Mouse (Mus musculus): Measurements from ENCODE around the gene Ctsd. TPM values are rescaled to one million over a fixed set of nuclear protein-coding genes. Genes with fewer than 3 reads are reported as not detected.
"Not testable (repeated sequence)": the region's sequence is repeated elsewhere in the genome, so short reads cannot be mapped to it uniquely, and the experiment has no call there.

Ctsd gene
- total RNA-seq, 2 experiments from 2014 or later = 244 to 255 TPM

GRCm38 (mm10) chr7:142405134-142405533 lies 17.3 kb upstream of the Ctsd start:
- DNase-seq (ENCODE audit: extremely low spot score in 1 of 2, low spot score in 2 of 2); intact Hi-C loops (cut with DNase I): not testable (repeated sequence)

- intact Hi-C loops (cut with DNase I) = no loop called here
- DNase-seq (ENCODE audit: extremely low spot score in 1 of 2, low spot score in 2 of 2) = no peak
These were observed 15.8 kb upstream of the Ctsd start for GRCm38 (mm10) chr7:142403591-142403990.

- intact Hi-C loops (cut with DNase I) = no loop called here
- peak in 1 of 2 experiments; percentile 61 for DNase-seq (ENCODE audit: extremely low spot score in 1 of 2, low spot score in 2 of 2)
These were observed 12.9 kb upstream of the Ctsd start for GRCm38 (mm10) chr7:142400750-142401142.

- intact Hi-C loops (cut with DNase I) = no loop called here
- no peak for DNase-seq (ENCODE audit: extremely low spot score in 1 of 2, low spot score in 2 of 2)
These were observed 12.4 kb upstream of the Ctsd start for GRCm38 (mm10) chr7:142400112-142400749.

- intact Hi-C loops (cut with DNase I) = no loop called here
- no peak for DNase-seq (ENCODE audit: extremely low spot score in 1 of 2, low spot score in 2 of 2)
These were observed 11.4 kb upstream of the Ctsd start for GRCm38 (mm10) chr7:142399250-142399649.

GRCm38 (mm10) chr7:142398052-142398451 lies 10.2 kb upstream of the Ctsd start:
- DNase-seq (ENCODE audit: extremely low spot score in 1 of 2, low spot score in 2 of 2) = no peak
- intact Hi-C loops (cut with DNase I) = no loop called here

- intact Hi-C loops (cut with DNase I) = no loop called here
- DNase-seq (ENCODE audit: extremely low spot score in 1 of 2, low spot score in 2 of 2) = no peak
These were observed 8.8 kb upstream of the Ctsd start for GRCm38 (mm10) chr7:142396611-142397010.

GRCm38 (mm10) chr7:142395472-142395871 lies 7.6 kb upstream of the Ctsd start:
- DNase-seq (ENCODE audit: extremely low spot score in 1 of 2, low spot score in 2 of 2) = no peak
- intact Hi-C loops (cut with DNase I) = no loop called here

GRCm38 (mm10) chr7:142394261-142395190 lies 6.7 kb upstream of the Ctsd start:
- DNase-seq (ENCODE audit: extremely low spot score in 1 of 2, low spot score in 2 of 2) = no peak
- intact Hi-C loops (cut with DNase I) = no loop called here

GRCm38 (mm10) chr7:142393191-142393590 lies 5.4 kb upstream of the Ctsd start:
- DNase-seq (ENCODE audit: extremely low spot score in 1 of 2, low spot score in 2 of 2) = peak in 1 of 2 experiments; percentile 50
- intact Hi-C loops (cut with DNase I) = no loop called here

- no peak for DNase-seq (ENCODE audit: extremely low spot score in 1 of 2, low spot score in 2 of 2)
- intact Hi-C loops (cut with DNase I) = no loop called here
These were observed 3.8 kb upstream of the Ctsd start for GRCm38 (mm10) chr7:142391609-142392008.

- DNase-seq (ENCODE audit: extremely low spot score in 1 of 2, low spot score in 2 of 2) = no peak
- intact Hi-C loops (cut with DNase I) = no loop called here
These were observed 3.3 kb upstream of the Ctsd start for GRCm38 (mm10) chr7:142391108-142391507.

- no peak for DNase-seq (ENCODE audit: extremely low spot score in 1 of 2, low spot score in 2 of 2)
- intact Hi-C loops (cut with DNase I) = no loop called here
These were observed 2.3 kb upstream of the Ctsd start for GRCm38 (mm10) chr7:142389961-142390650.

- intact Hi-C loops (cut with DNase I) = no loop called here
- no peak for DNase-seq (ENCODE audit: extremely low spot score in 1 of 2, low spot score in 2 of 2)
These were observed 902 bp upstream of the Ctsd start for GRCm38 (mm10) chr7:142388740-142389139.

- intact Hi-C loops (cut with DNase I) = no loop called here
- no peak for DNase-seq (ENCODE audit: extremely low spot score in 1 of 2, low spot score in 2 of 2)
These were observed 360 bp upstream of the Ctsd start for GRCm38 (mm10) chr7:142388198-142388597.

- intact Hi-C loops (cut with DNase I) = no loop called here
- DNase-seq (ENCODE audit: extremely low spot score in 1 of 2, low spot score in 2 of 2) = peak in 1 of 2 experiments; percentile 40
These were observed 1.1 kb downstream of the Ctsd start for GRCm38 (mm10) chr7:142386621-142387201.

GRCm38 (mm10) chr7:142385742-142386403 lies 2.0 kb downstream of the Ctsd start:
- DNase-seq (ENCODE audit: extremely low spot score in 1 of 2, low spot score in 2 of 2) = no peak
- intact Hi-C loops (cut with DNase I) = no loop called here

GRCm38 (mm10) chr7:142384306-142384705 lies 3.5 kb downstream of the Ctsd start:
- intact Hi-C loops (cut with DNase I) = no loop called here
- no peak for DNase-seq (ENCODE audit: extremely low spot score in 1 of 2, low spot score in 2 of 2)

- intact Hi-C loops (cut with DNase I) = no loop called here
- peak in 1 of 2 experiments; percentile 38 for DNase-seq (ENCODE audit: extremely low spot score in 1 of 2, low spot score in 2 of 2)
These were observed 5.3 kb downstream of the Ctsd start, which contains the start of gene Gm49369 for GRCm38 (mm10) chr7:142382567-142382966. Gene Gm49369 (minus strand): TSS chr7:142382667.

Measured in left cerebral cortex, postnatal 10 days (tissue).